ENCODE assay signal across 26 mouse cellular contexts in genomic region chr4:137630153-137630552, GRCm38 (mm10). TPM values are rescaled to one million over a fixed set of nuclear protein-coding genes. Genes with fewer than 3 reads are reported as not detected.
"Had no signal": no experiment of that assay in that cellular context is flagged by ENCODE, and none has a peak within 500 bp of the region (broad histone marks: within the 10 kb centered on the region; RNA-seq: fewer than 3 reads in every experiment).

No protein-coding gene starts in this region.

- H3K4me1 ChIP-seq: liver, embryonic 15.5 days; lung, embryonic 15.5 days; midbrain, embryonic 13.5 days; midbrain, embryonic 15.5 days; neural tube, embryonic 13.5 days; neural tube, embryonic 15.5 days had no signal

- H3K27me3 ChIP-seq: liver, embryonic 15.5 days; lung, embryonic 15.5 days; megakaryocyte, embryonic 14.5 days; midbrain, embryonic 13.5 days; midbrain, embryonic 15.5 days; neural tube, embryonic 13.5 days; neural tube, embryonic 15.5 days had no signal

- H3K27ac ChIP-seq: liver, embryonic 15.5 days; lung, embryonic 15.5 days; midbrain, embryonic 13.5 days; midbrain, embryonic 15.5 days; neural tube, embryonic 13.5 days; neural tube, embryonic 15.5 days had no signal

- DNase-seq: liver, postnatal 0 days; lung, adult 2 months; lung, postnatal 14 days; lung, postnatal 36 days; right cerebral cortex, postnatal 14 days; thymus, adult 18-20 months; thymus, postnatal 14 days; thymus, postnatal 36 days had no signal

- ATAC-seq: liver, postnatal 0 days; lung, postnatal 0 days; midbrain, embryonic 13.5 days; midbrain, embryonic 15.5 days had no signal

- H3K9me3 ChIP-seq: liver, embryonic 15.5 days; lung, embryonic 15.5 days; megakaryocyte, embryonic 14.5 days; midbrain, embryonic 13.5 days; midbrain, embryonic 15.5 days; neural tube, embryonic 13.5 days; neural tube, embryonic 15.5 days had no signal

- H3K4me2 ChIP-seq: liver, embryonic 15.5 days; lung, embryonic 15.5 days; midbrain, embryonic 11.5 days; midbrain, embryonic 13.5 days; midbrain, embryonic 15.5 days; neural tube, embryonic 13.5 days; neural tube, embryonic 15.5 days had no signal

- H3K9ac ChIP-seq: liver, embryonic 15.5 days; liver, postnatal 0 days; lung, embryonic 15.5 days; midbrain, embryonic 13.5 days; midbrain, embryonic 15.5 days; neural tube, embryonic 13.5 days; neural tube, embryonic 15.5 days had no signal

- H3K4me3 ChIP-seq: liver, embryonic 15.5 days; lung, embryonic 15.5 days; megakaryocyte, embryonic 14.5 days; midbrain, embryonic 13.5 days; midbrain, embryonic 15.5 days; neural tube, embryonic 13.5 days; neural tube, embryonic 15.5 days had no signal

RNA-seq across cellular contexts. Expression of gene Ldlrad2, which starts 55.8 kb away (rescaled TPM):
- total RNA-seq: megakaryocyte progenitor cell, adult 5-6 weeks; midbrain, postnatal 0 days; monocyte, adult 5-6 weeks had no signal
- polyA plus RNA-seq: liver, embryonic 15.5 days; liver, postnatal 0 days; lung, adult 2 months; macrophage; midbrain, embryonic 11.5 days; midbrain, embryonic 15.5 days; neural tube, embryonic 11.5 days; neural tube, embryonic 13.5 days; neural tube, embryonic 15.5 days; spleen, adult 2 months; stomach, embryonic 14.5 days; stomach, embryonic 16.5 days; thymus, postnatal 0 days had no signal
